Mouse (Mus musculus) heart, adult 2 months (tissue): ENCODE results near the gene Cirbp. TPM values are rescaled to one million over a fixed set of nuclear protein-coding genes. Genes with fewer than 3 reads are reported as not detected.

ENCODE experiments used
- DNase-seq, 2 experiments: peaks; one replicate each; pipeline ENCODE4 v3.0.0; 2021
- H3K27ac ChIP-seq: fragments of 200-600 bp; 2 replicates; pipeline ENCODE4 v1.8.1; 2022
- H3K27me3 ChIP-seq: fragments of 200-500 bp; 2 replicates; pipeline ENCODE4 v1.6.1; 2012; ENCODE audit warnings: mild to moderate bottlenecking, low read length, inconsistent platforms, mixed read lengths; ENCODE audit not compliant: control insufficient read depth, insufficient read depth
- H3K36me3 ChIP-seq: fragments of 200-500 bp; 2 replicates; pipeline ENCODE4 v1.6.1; 2012; ENCODE audit warnings: low read length, inconsistent platforms; ENCODE audit not compliant: control insufficient read depth, insufficient read depth
- H3K4me1 ChIP-seq: fragments of 200-500 bp; 2 replicates; pipeline ENCODE4 v1.6.1; 2011; ENCODE audit warnings: low read length; ENCODE audit not compliant: control insufficient read depth, insufficient read depth
- H3K4me3 ChIP-seq: fragments of 200-600 bp; 2 replicates; pipeline ENCODE4 v1.8.1; 2022
- H3K79me2 ChIP-seq: fragments of 200-500 bp; replicated peaks from 2 replicates; pipeline ENCODE4 v1.6.1; 2012; ENCODE audit warnings: mild to moderate bottlenecking, inconsistent platforms, low read length, moderate library complexity, mixed read lengths; ENCODE audit not compliant: control insufficient read depth, insufficient read depth
- H3K9ac ChIP-seq: fragments of 200-500 bp; 2 replicates; pipeline ENCODE4 v1.6.1; 2012; ENCODE audit warnings: low read depth, mild to moderate bottlenecking, control low read depth, inconsistent platforms, low read length, mixed read lengths
- CTCF ChIP-seq: fragments of 200-600 bp; IDR thresholded peaks from 2 replicates; pipeline ENCODE4 v1.8.1; 2022; ENCODE audit warnings: antibody characterized with exemption, mild to moderate bottlenecking, moderate library complexity
- EP300 ChIP-seq: fragments of 200-500 bp; IDR thresholded peaks from 2 replicates; pipeline ENCODE4 v1.6.1; 2011; ENCODE audit warnings: low read depth, low read length, control low read depth; ENCODE audit not compliant: insufficient read depth
- POLR2A ChIP-seq: fragments of 200-500 bp; IDR thresholded peaks from 2 replicates; pipeline ENCODE4 v1.6.1; 2011; ENCODE audit warnings: mild to moderate bottlenecking, low read depth, low read length, control low read depth; ENCODE audit not compliant: insufficient read depth
- WGBS: fragments of 180-500 bp; shearing (Covaris S2); methylation state at CpG from one replicate; pipeline ENCODE4 v1.1.7; 2018; 5-methylcytosine and 5-hydroxymethylcytosine counted together
- intact Hi-C: fragments of 180-260 bp; cut with DNase I; formaldehyde crosslinking; loops from one replicate; pipeline ENCODE4 v1.15.1; 2025
- polyA plus RNA-seq: library from polyadenylated mRNA; depleted of rRNA; stranded (reverse); fragments of >200 nt; gene quantifications from 2 replicates; pipeline ENCODE4 v1.2.3, GENCODE M21; 2012
- total RNA-seq, 2 experiments: library from RNA; stranded (reverse); gene quantifications; 2 replicates each; pipeline ENCODE4 v1.2.3; 2021

The Cirbp gene
- total and polyA plus RNA-seq, 3 experiments: 34.2 to 85.8 (median 43.2) TPM

GRCm38 (mm10) chr10:80147146-80147718 lies 18.6 kb upstream of the Cirbp start:
- Histone ChIP-seq H3K36me3 (peaks cover 2% of the 10 kb centered on the region), H3K27ac (peak overlapping the region; percentile 93), H3K4me1 (peaks cover 18% of the 10 kb centered on the region), H3K9ac (peak overlapping the region; percentile 95), H3K4me3 (peak overlapping the region; percentile 66; the same call in 1 of the 2 replicates), H3K79me2 (peaks cover 6% of the 10 kb centered on the region), H3K27me3 (no peaks in the 10 kb centered on the region)
- WGBS: 29% methylated on average over 5 of the region's 5 CpGs
- DNase-seq: peak; percentile 53 to 60
- TF ChIP-seq EP300: no peak
- TF ChIP-seq POLR2A: no peak; the same call in 1 of the 2 replicates
- no peak for TF ChIP-seq CTCF
- intact Hi-C loops: loop anchor here (2.0 kb wide), 1 partner anchor 78 kb away; no protein-coding TSS in a partner anchor

GRCm38 (mm10) chr10:80147719-80148601 lies 17.8 kb upstream of the Cirbp start, which contains the start of gene Midn:
Midn (plus strand) TSS chr10:80148272.
- peaks cover 8% of the 10 kb centered on the region for H3K36me3 ChIP-seq
- TF ChIP-seq CTCF: peak; percentile 72
- peak; percentile 98 for TF ChIP-seq POLR2A
- TF ChIP-seq EP300: peak; percentile 89
- peak within 1 kb of the TSS; percentile 66 for H3K4me3 ChIP-seq
- peaks cover 20% of the 10 kb centered on the region for H3K4me1 ChIP-seq
- peak within 1 kb of the TSS; percentile 95 for H3K9ac ChIP-seq
- peak within 1 kb of the TSS; percentile 93 for H3K27ac ChIP-seq
- peak; percentile 92 for DNase-seq
- under 1% methylated on average over 42 of the region's 42 CpGs for WGBS
- H3K27me3 ChIP-seq: no peaks in the 10 kb centered on the region
- peaks cover 4% of the 10 kb centered on the region for H3K79me2 ChIP-seq
- intact Hi-C loops: loop anchor here (2.0 kb wide), 1 partner anchor 77 kb away; no protein-coding TSS in a partner anchor

- H3K36me3 ChIP-seq: peaks cover 12% of the 10 kb centered on the region
- H3K4me1 ChIP-seq: peaks cover 22% of the 10 kb centered on the region
- TF ChIP-seq CTCF (peak; percentile 84), POLR2A (peak; percentile 43; the same call in 1 of the 2 replicates), EP300 (peak; percentile 65; the same call in 1 of the 2 replicates)
- H3K27me3 ChIP-seq: no peaks in the 10 kb centered on the region
- peak; percentile 96 to 97 for DNase-seq
- peaks cover 4% of the 10 kb centered on the region for H3K79me2 ChIP-seq
- 1% methylated on average over 57 of the region's 57 CpGs for WGBS
- intact Hi-C loops: no loop called here
- peak overlapping the region; percentile 95 for H3K9ac ChIP-seq
- H3K4me3 ChIP-seq: peak overlapping the region; percentile 66
- H3K27ac ChIP-seq: peak overlapping the region; percentile 93
Measured at GRCm38 (mm10) chr10:80148610-80149290, 17.0 kb upstream of the Cirbp start.

- Histone ChIP-seq H3K79me2 (peaks cover 4% of the 10 kb centered on the region), H3K27me3 (no peaks in the 10 kb centered on the region), H3K4me1 (peaks cover 22% of the 10 kb centered on the region), H3K9ac (peak overlapping the region; percentile 95), H3K4me3 (peak overlapping the region; percentile 66), H3K27ac (peak overlapping the region; percentile 93), H3K36me3 (peaks cover 15% of the 10 kb centered on the region)
- DNase-seq: peak; percentile 94 to 98
- under 1% methylated on average over 87 of the region's 88 CpGs for WGBS
- TF ChIP-seq POLR2A: peak; percentile 83
- TF ChIP-seq EP300: peak; percentile 51
- TF ChIP-seq CTCF: no peak
- intact Hi-C loops: loop anchor here (1.0 kb wide), 1 partner anchor 9 kb away; no protein-coding TSS in a partner anchor
Measured at GRCm38 (mm10) chr10:80149291-80150225, 16.2 kb upstream of the Cirbp start.
